Mouse (Mus musculus) cerebellum, adult 8-10 months (tissue): ENCODE measurements around the gene Sntg2.

ENCODE experiments used
- DNase-seq: peaks from one replicate; pipeline ENCODE4 v3.0.0; 2022

The Sntg2 gene

GRCm38 (mm10) chr12:30372933-30373501, at the start of gene Sntg2:
Sntg2 (minus strand) TSS chr12:30373375.
- peak; percentile 6 for DNase-seq

- no peak for DNase-seq
These were observed 43.4 kb upstream of the Sntg2 start for GRCm38 (mm10) chr12:30416547-30416946.

- DNase-seq, result no peak
These were observed 42.8 kb upstream of the Sntg2 start for GRCm38 (mm10) chr12:30415981-30416380.

- no peak for DNase-seq
These were observed 29.5 kb upstream of the Sntg2 start for GRCm38 (mm10) chr12:30402651-30403050.

- DNase-seq, result no peak
These were observed 27.4 kb upstream of the Sntg2 start for GRCm38 (mm10) chr12:30400531-30400930.

- no peak for DNase-seq
These were observed 26.9 kb upstream of the Sntg2 start for GRCm38 (mm10) chr12:30400114-30400513.

GRCm38 (mm10) chr12:30372293-30372692, 882 bp downstream of the Sntg2 start:
- no peak for DNase-seq

GRCm38 (mm10) chr12:30369786-30370185, 3.4 kb downstream of the Sntg2 start:
- DNase-seq, result peak; percentile 61

GRCm38 (mm10) chr12:30369141-30369540, 4.0 kb downstream of the Sntg2 start:
- DNase-seq, result no peak

GRCm38 (mm10) chr12:30362306-30362705, 10.9 kb downstream of the Sntg2 start:
- DNase-seq, result no peak

- no peak for DNase-seq
These were observed 15.5 kb downstream of the Sntg2 start for GRCm38 (mm10) chr12:30357666-30358065.

- no peak for DNase-seq
These were observed 20.8 kb downstream of the Sntg2 start for GRCm38 (mm10) chr12:30352393-30352792.

GRCm38 (mm10) chr12:30348036-30348435, 25.1 kb downstream of the Sntg2 start:
- DNase-seq, result no peak

- no peak for DNase-seq
These were observed 25.9 kb downstream of the Sntg2 start for GRCm38 (mm10) chr12:30347284-30347683.

- DNase-seq, result no peak
These were observed 28.4 kb downstream of the Sntg2 start for GRCm38 (mm10) chr12:30344806-30345205.

GRCm38 (mm10) chr12:30336301-30336700, 36.9 kb downstream of the Sntg2 start:
- no peak for DNase-seq

- DNase-seq, result no peak
These were observed 38.7 kb downstream of the Sntg2 start for GRCm38 (mm10) chr12:30334502-30334901.

- no peak for DNase-seq
These were observed 55.2 kb downstream of the Sntg2 start for GRCm38 (mm10) chr12:30317971-30318370.

- no peak for DNase-seq
These were observed 60.2 kb downstream of the Sntg2 start for GRCm38 (mm10) chr12:30313021-30313420.

- DNase-seq, result no peak
These were observed 64.8 kb downstream of the Sntg2 start for GRCm38 (mm10) chr12:30308197-30308939.

- no peak for DNase-seq
These were observed 80.2 kb downstream of the Sntg2 start for GRCm38 (mm10) chr12:30292724-30293560.

GRCm38 (mm10) chr12:30286888-30287573, 86.1 kb downstream of the Sntg2 start:
- DNase-seq, result no peak

GRCm38 (mm10) chr12:30283741-30284140, 89.4 kb downstream of the Sntg2 start:
- no peak for DNase-seq
